ENCODE assay signal across 8 mouse cellular contexts in genomic region chr8:92855171-92855894, GRCm38 (mm10). TPM values are rescaled to one million over a fixed set of nuclear protein-coding genes. Genes with fewer than 3 reads are reported as not detected.
DNase-seq lines count a peak whose midpoint lies in the region; ATAC-seq and TF ChIP-seq lines count a peak whose summit lies in the region.

TSS of gene Lpcat2 (plus strand) at chr8:92855339.

- peak; percentile 7; the same call in 1 of the 2 replicates for ATAC-seq in common myeloid progenitor, adult 5-6 weeks (replicated peaks; ENCODE audit: low read depth, poor library complexity, severe bottlenecking)
- peak; percentile 72 for ATAC-seq in hindbrain, postnatal 0 days

- 0 out of 2 replicates have a peak, but pooled peaks cover 3% of the 10 kb centered on the region for H3K4me1 ChIP-seq in hindbrain, postnatal 0 days (ENCODE audit: insufficient read depth, low read length)

- peak; percentile 83 to 86 for DNase-seq in adrenal gland, adult (ENCODE audit: inconsistent age in 2 of 2, low spot score in 1 of 2)
- peak; percentile 59 for DNase-seq in gastrocnemius, postnatal 10 days
- DNase-seq in hindbrain, postnatal 0 days (ENCODE audit: low spot score) = peak; percentile 82
- DNase-seq in left cerebral cortex, adult 2 months (ENCODE audit: extremely low spot score in 1 of 2, low spot score in 2 of 2) = peak; percentile 79 to 81
- peak; percentile 83 for DNase-seq in lung, postnatal 4 days
- peak; percentile 75 for DNase-seq in retina, embryonic 14.5 days (ENCODE audit: low spot score)
- DNase-seq in urinary bladder, adult 18-20 months (ENCODE audit: low spot score in 2 of 2) = peak; percentile 85 to 91

- TF ChIP-seq CTCF in hindbrain, postnatal 0 days (IDR thresholded peaks at IDR 0.05; ENCODE audit: low read depth) = no peak
- no peak for TF ChIP-seq CTCF in left cerebral cortex, adult 2 months (IDR thresholded peaks at IDR 0.05)

- intact Hi-C loops in left cerebral cortex, adult 2 months (cut with DNase I) = no loop called here

- no peaks in the 10 kb centered on the region for H3K9me3 ChIP-seq in hindbrain, postnatal 0 days (ENCODE audit: low read length)

- WGBS in hindbrain, postnatal 0 days = 1% methylated on average over 50 of the region's 50 CpGs

- no peaks in the 10 kb centered on the region; the same call in 1 of the 2 replicates for H3K27me3 ChIP-seq in hindbrain, postnatal 0 days (ENCODE audit: insufficient read depth, low read length)

- peak within 1 kb of the TSS; percentile 64 for H3K9ac ChIP-seq in hindbrain, postnatal 0 days (replicated peaks; ENCODE audit: low read length)

- H3K4me2 ChIP-seq in hindbrain, postnatal 0 days (ENCODE audit: low read depth, low read length) = peak within 1 kb of the TSS; percentile 69

- H3K4me3 ChIP-seq in hindbrain, postnatal 0 days (ENCODE audit: low read length) = peak within 1 kb of the TSS; percentile 61
- peak within 1 kb of the TSS; percentile 69 for H3K4me3 ChIP-seq in left cerebral cortex, adult 2 months

- H3K36me3 ChIP-seq in hindbrain, postnatal 0 days (ENCODE audit: insufficient read depth, low read length) = no peaks in the 10 kb centered on the region

- peak within 1 kb of the TSS; percentile 62; the same call in 1 of the 2 replicates for H3K27ac ChIP-seq in hindbrain, postnatal 0 days
- H3K27ac ChIP-seq in left cerebral cortex, adult 2 months = peak within 1 kb of the TSS; percentile 75

RNA-seq across cellular contexts. Expression of gene Lpcat2, which starts in this region (rescaled TPM):
- total RNA-seq in common myeloid progenitor, adult 5-6 weeks (2017) = 15.2 and 16.8 TPM in 2 replicates
- total RNA-seq in gastrocnemius, postnatal 10 days (2021) = 1 to 10 TPM; 1.4 to 2.0 TPM
- total RNA-seq in hindbrain, postnatal 0 days (2014; rRNA removed) = 6.2 and 10.9 TPM in 2 replicates
- 12.7 and 12.8 TPM in 2 replicates for polyA plus RNA-seq in hindbrain, postnatal 0 days (2015; fragmentation: Nextera tagmentation; extraction: Ambion mirVana)
- total RNA-seq in left cerebral cortex, adult 2 months (2021) = 1 to 10 TPM; 9.4 to 9.6 TPM

Comparison
In these comparisons a context has a peak if more than half of its experiments do, and no peak if none do; other contexts are left out.
1. Peak in every context shown above with its lines: DNase-seq, ATAC-seq, H3K4me3 ChIP-seq and H3K27ac ChIP-seq.